Mouse (Mus musculus) megakaryocyte-erythroid progenitor cell, adult 5-6 weeks (primary cell): ENCODE results near the gene Arsa. TPM values are rescaled to one million over a fixed set of nuclear protein-coding genes. Genes with fewer than 3 reads are reported as not detected.
"Not testable (repeated sequence)": the region's sequence is repeated elsewhere in the genome, so short reads cannot be mapped to it uniquely, and the experiment has no call there.

Source experiments
- ATAC-seq: replicated peaks from 2 replicates; pipeline ENCODE4 v1.8.0; 2016; ENCODE audit warnings: mild to moderate bottlenecking, inconsistent platforms; ENCODE audit not compliant: severe bottlenecking, poor library complexity, low FRiP score, low TSS enrichment
- total RNA-seq, 2 experiments: library from RNA; stranded (forward) in 1 of 2; stranded (reverse) in 1 of 2; fragments of 200-1000, 215-1000 nt in 1 of 2; fragments of >200 nt in 1 of 2; fragmentation: Nextera tagmentation in 1 of 2; gene quantifications; 2 replicates each; pipeline ENCODE4 v1.2.3; 2014 to 2017

The Arsa gene
- total RNA-seq, 2 experiments from 2014 or later = 17.4 to 18.3 TPM

GRCm38 (mm10) chr15:89462176-89462575 is 15.0 kb downstream of the Arsa start:
- no peak for ATAC-seq

GRCm38 (mm10) chr15:89461321-89461720 is 15.9 kb downstream of the Arsa start:
- no peak for ATAC-seq

GRCm38 (mm10) chr15:89460298-89460697 is 16.9 kb downstream of the Arsa start:
- ATAC-seq = no peak

- no peak for ATAC-seq
Measured at GRCm38 (mm10) chr15:89459821-89460220, 17.4 kb downstream of the Arsa start.

- no peak for ATAC-seq
Measured at GRCm38 (mm10) chr15:89458942-89459341, 18.3 kb downstream of the Arsa start.

- ATAC-seq = no peak
Measured at GRCm38 (mm10) chr15:89455642-89456041, 21.6 kb downstream of the Arsa start.

- ATAC-seq = no peak
Measured at GRCm38 (mm10) chr15:89454857-89455256, 22.4 kb downstream of the Arsa start.

GRCm38 (mm10) chr15:89453865-89454478 is 23.3 kb downstream of the Arsa start, which contains the start of gene Mapk8ip2:
Gene Mapk8ip2 (plus strand): TSS chr15:89453913.
- ATAC-seq = no peak

GRCm38 (mm10) chr15:89452906-89453864 is 24.0 kb downstream of the Arsa start:
- ATAC-seq = peak; percentile 94

- ATAC-seq = peak; percentile 37; the same call in 1 of the 2 replicates
Measured at GRCm38 (mm10) chr15:89442486-89443070, 34.6 kb downstream of the Arsa start.

GRCm38 (mm10) chr15:89435878-89436277 is 41.3 kb downstream of the Arsa start:
- no peak for ATAC-seq

- no peak for ATAC-seq
Measured at GRCm38 (mm10) chr15:89434136-89434535, 43.1 kb downstream of the Arsa start.

GRCm38 (mm10) chr15:89432946-89433345 is 44.3 kb downstream of the Arsa start:
- ATAC-seq = no peak

- ATAC-seq = no peak
Measured at GRCm38 (mm10) chr15:89431806-89432205, 45.4 kb downstream of the Arsa start.

- no peak for ATAC-seq
Measured at GRCm38 (mm10) chr15:89431271-89431670, 46.0 kb downstream of the Arsa start.

- not testable (repeated sequence) for ATAC-seq
Measured at GRCm38 (mm10) chr15:89430771-89431170, 46.5 kb downstream of the Arsa start.

GRCm38 (mm10) chr15:89430341-89430740 is 46.9 kb downstream of the Arsa start:
- ATAC-seq = no peak

- peak; percentile 88 for ATAC-seq
Measured at GRCm38 (mm10) chr15:89429352-89430221, 47.6 kb downstream of the Arsa start, which contains the start of the genes C730034F03Rik, Gm44502 and Chkb. Gene C730034F03Rik (plus strand): TSS chr15:89429589. Gene Gm44502 (minus strand): TSS chr15:89429696. Gene Chkb (minus strand): TSS chr15:89429908.

GRCm38 (mm10) chr15:89428821-89429351 is 48.3 kb downstream of the Arsa start:
- ATAC-seq = no peak
